Mouse (Mus musculus) ES-E14 (cell line): ENCODE data around the gene Fads1.

Source experiments
- CHD2 ChIP-seq: IDR thresholded peaks from 2 replicates; pipeline ENCODE4 v1.6.1; 2014; ENCODE audit warnings: mild to moderate bottlenecking, low read depth, low read length, inconsistent platforms
- HCFC1 ChIP-seq: IDR thresholded peaks from 2 replicates; pipeline ENCODE4 v1.6.1; 2012; ENCODE audit warnings: low read length, inconsistent platforms, borderline replicate concordance; ENCODE audit not compliant: insufficient read depth
- ZNF384 ChIP-seq: IDR thresholded peaks from 2 replicates; pipeline ENCODE4 v1.6.1; 2012; ENCODE audit warnings: low read depth, low read length, inconsistent platforms

DNA sequence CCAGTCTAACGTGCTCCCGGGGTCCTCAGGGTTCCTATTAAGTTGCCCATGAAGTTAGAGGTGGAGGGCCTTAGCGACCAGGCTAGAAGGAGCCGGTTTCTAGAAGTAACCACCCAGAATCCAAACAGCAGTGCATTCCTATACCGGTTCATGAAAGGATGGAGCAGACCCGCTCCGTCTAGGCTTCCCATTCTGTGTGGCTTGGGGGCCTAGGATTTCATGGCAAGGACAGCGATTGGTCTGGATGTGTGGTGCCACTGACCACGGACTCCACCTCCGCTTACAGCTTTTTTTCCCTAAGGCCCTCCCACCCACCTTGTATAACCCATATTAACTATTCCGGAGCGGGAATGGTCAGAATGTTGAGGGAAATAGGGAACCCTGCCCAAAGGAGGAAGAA, 1.4 kb downstream of the Fads1 start:
- no peak for TF ChIP-seq CHD2
- TF ChIP-seq HCFC1 = no peak
- TF ChIP-seq ZNF384 = no peak
